Mouse (Mus musculus): ENCODE results near the gene Rps7. TPM values are rescaled to one million over a fixed set of nuclear protein-coding genes. Genes with fewer than 3 reads are reported as not detected.

The Rps7 gene
- polyA plus RNA-seq, 1 experiment from 2014 or later: 319 TPM

DNA sequence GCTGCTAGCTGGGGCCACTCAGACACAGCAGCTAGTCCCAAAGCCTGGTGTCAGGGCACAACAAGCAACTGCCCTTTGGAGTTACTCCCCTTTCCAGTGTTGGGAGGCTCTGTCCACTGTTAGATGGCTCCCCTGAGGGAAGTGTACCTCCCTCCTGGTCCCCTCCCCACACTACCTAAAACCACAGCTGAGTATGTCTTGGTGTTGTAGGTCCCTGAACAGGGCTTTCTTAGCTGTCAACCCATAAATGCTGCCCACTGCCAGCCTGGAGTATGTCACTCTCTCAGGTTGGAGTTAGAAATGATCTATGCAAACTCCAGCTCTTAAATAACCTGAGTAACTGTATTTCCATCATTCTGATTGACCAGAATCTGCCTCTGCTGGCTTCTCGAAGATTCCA is 13.1 kb downstream of the Rps7 start:
- ATAC-seq: no peak
- Histone ChIP-seq H3K4me3 (ENCODE audit: low read length) (no peak overlapping the region), H3K4me1 (ENCODE audit: control insufficient read depth, insufficient read depth, low read depth, low read length) (no peaks in the 10 kb centered on the region; the same call in 1 of the 2 replicates), H3K27ac (ENCODE audit: low read depth, low read length) (no peak overlapping the region), H3K4me2 (ENCODE audit: low read length) (no peak overlapping the region), H3K9me3 (ENCODE audit: control insufficient read depth, low read length) (no peaks in the 10 kb centered on the region), H3K9ac (ENCODE audit: low read depth, low read length) (no peak overlapping the region), H3K36me3 (ENCODE audit: control insufficient read depth, insufficient read depth, low read length) (no peaks in the 10 kb centered on the region; the same call in 1 of the 2 replicates), H3K27me3 (replicated peaks; ENCODE audit: control insufficient read depth, insufficient read depth, low read length) (no peaks in the 10 kb centered on the region)
- WGBS: 84% methylated on average over 1 of the region's 1 CpGs

DNA sequence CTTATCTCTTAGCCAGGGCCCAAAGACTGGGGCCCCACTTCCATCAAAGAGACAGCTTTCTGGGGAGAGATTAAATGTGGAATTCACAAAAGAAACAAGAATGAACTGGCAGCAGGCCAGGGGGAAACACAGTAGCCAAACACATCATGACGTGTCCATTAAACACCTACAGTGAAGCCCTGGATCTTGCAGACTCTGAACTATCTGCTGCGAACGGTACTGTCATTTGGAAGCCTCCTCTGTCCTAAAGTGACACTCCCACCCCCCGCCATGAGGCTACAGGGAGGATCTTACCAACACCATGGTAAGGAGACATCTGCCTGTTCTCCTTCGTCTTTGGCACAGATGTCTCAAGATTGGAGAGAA is 13.6 kb downstream of the Rps7 start:
- ATAC-seq: no peak
- H3K9me3 ChIP-seq (ENCODE audit: control insufficient read depth, low read length): no peaks in the 10 kb centered on the region
- no peaks in the 10 kb centered on the region; the same call in 1 of the 2 replicates for H3K36me3 ChIP-seq (ENCODE audit: control insufficient read depth, insufficient read depth, low read length)
- H3K4me3 ChIP-seq (ENCODE audit: low read length): no peak overlapping the region
- no peak overlapping the region for H3K9ac ChIP-seq (ENCODE audit: low read depth, low read length)
- no peaks in the 10 kb centered on the region for H3K27me3 ChIP-seq (replicated peaks; ENCODE audit: control insufficient read depth, insufficient read depth, low read length)
- H3K27ac ChIP-seq (ENCODE audit: low read depth, low read length): no peak overlapping the region
- WGBS: 47% methylated on average over 5 of the region's 5 CpGs
- no peaks in the 10 kb centered on the region; the same call in 1 of the 2 replicates for H3K4me1 ChIP-seq (ENCODE audit: control insufficient read depth, insufficient read depth, low read depth, low read length)
- no peak overlapping the region for H3K4me2 ChIP-seq (ENCODE audit: low read length)

GRCm38 (mm10) chr12:28621451-28622166 is 14.1 kb downstream of the Rps7 start:
- H3K36me3 ChIP-seq (ENCODE audit: control insufficient read depth, insufficient read depth, low read length): no peaks in the 10 kb centered on the region
- H3K4me3 ChIP-seq (ENCODE audit: low read length): no peak overlapping the region
- H3K27me3 ChIP-seq (replicated peaks; ENCODE audit: control insufficient read depth, insufficient read depth, low read length): no peaks in the 10 kb centered on the region
- 23% methylated on average over 7 of the region's 7 CpGs for WGBS
- no peak overlapping the region for H3K4me2 ChIP-seq (ENCODE audit: low read length)
- no peaks in the 10 kb centered on the region; the same call in 1 of the 2 replicates for H3K4me1 ChIP-seq (ENCODE audit: control insufficient read depth, insufficient read depth, low read depth, low read length)
- ATAC-seq: no peak
- no peak overlapping the region for H3K9ac ChIP-seq (ENCODE audit: low read depth, low read length)
- H3K27ac ChIP-seq (ENCODE audit: low read depth, low read length): no peak overlapping the region
- H3K9me3 ChIP-seq (ENCODE audit: control insufficient read depth, low read length): no peaks in the 10 kb centered on the region

GRCm38 (mm10) chr12:28617297-28617696 is 18.5 kb downstream of the Rps7 start:
- no peak overlapping the region for H3K4me3 ChIP-seq (ENCODE audit: low read length)
- H3K36me3 ChIP-seq (ENCODE audit: control insufficient read depth, insufficient read depth, low read length): no peaks in the 10 kb centered on the region
- H3K27me3 ChIP-seq (replicated peaks; ENCODE audit: control insufficient read depth, insufficient read depth, low read length): no peaks in the 10 kb centered on the region
- no peak overlapping the region for H3K4me2 ChIP-seq (ENCODE audit: low read length)
- H3K9ac ChIP-seq (ENCODE audit: low read depth, low read length): no peak overlapping the region
- H3K27ac ChIP-seq (ENCODE audit: low read depth, low read length): no peak overlapping the region
- no peaks in the 10 kb centered on the region for H3K9me3 ChIP-seq (ENCODE audit: control insufficient read depth, low read length)
- H3K4me1 ChIP-seq (ENCODE audit: control insufficient read depth, insufficient read depth, low read depth, low read length): peaks cover 2% of the 10 kb centered on the region; the same call in 1 of the 2 replicates
- ATAC-seq: no peak
- 81% methylated on average over 4 of the region's 4 CpGs for WGBS

GRCm38 (mm10) chr12:28614401-28614800 is 21.4 kb downstream of the Rps7 start:
- ATAC-seq: 0 out of 2 replicates have a peak, but pooled peaks have one; percentile 40
- Histone ChIP-seq H3K27ac (ENCODE audit: low read depth, low read length) (0 out of 2 replicates have a peak overlapping the region, but pooled peaks have one; percentile 48), H3K9me3 (ENCODE audit: control insufficient read depth, low read length) (no peaks in the 10 kb centered on the region), H3K36me3 (ENCODE audit: control insufficient read depth, insufficient read depth, low read length) (no peaks in the 10 kb centered on the region), H3K27me3 (replicated peaks; ENCODE audit: control insufficient read depth, insufficient read depth, low read length) (no peaks in the 10 kb centered on the region), H3K4me3 (ENCODE audit: low read length) (no peak overlapping the region), H3K4me1 (ENCODE audit: control insufficient read depth, insufficient read depth, low read depth, low read length) (peaks cover 2% of the 10 kb centered on the region; the same call in 1 of the 2 replicates), H3K4me2 (ENCODE audit: low read length) (no peak overlapping the region), H3K9ac (ENCODE audit: low read depth, low read length) (no peak overlapping the region)
- 60% methylated on average over 7 of the region's 7 CpGs for WGBS

DNA sequence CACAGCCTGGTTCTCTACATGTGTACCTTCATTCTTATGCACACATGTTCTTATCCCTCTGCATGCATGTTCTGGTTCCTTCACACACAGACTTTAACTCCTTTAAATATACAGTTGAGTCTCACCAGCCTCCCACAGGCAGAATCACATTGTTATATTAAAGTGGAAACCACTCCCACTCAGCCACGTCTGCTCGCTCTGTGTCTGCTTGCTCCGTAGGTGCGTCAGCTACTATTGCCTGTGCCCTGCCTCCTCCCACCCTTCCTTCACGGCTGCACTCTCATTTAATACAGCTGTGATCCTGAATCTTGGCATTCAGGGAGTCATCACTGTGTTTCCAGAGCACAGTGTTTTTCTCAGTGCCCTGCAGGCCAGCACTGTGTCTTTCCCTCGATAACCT is 23.4 kb downstream of the Rps7 start:
- WGBS: 62% methylated on average over 6 of the region's 6 CpGs
- H3K36me3 ChIP-seq (ENCODE audit: control insufficient read depth, insufficient read depth, low read length): no peaks in the 10 kb centered on the region
- H3K4me3 ChIP-seq (ENCODE audit: low read length): no peak overlapping the region
- H3K9ac ChIP-seq (ENCODE audit: low read depth, low read length): no peak overlapping the region
- ATAC-seq: no peak
- no peak overlapping the region for H3K4me2 ChIP-seq (ENCODE audit: low read length)
- no peak overlapping the region for H3K27ac ChIP-seq (ENCODE audit: low read depth, low read length)
- peaks cover 11% of the 10 kb centered on the region for H3K4me1 ChIP-seq (ENCODE audit: control insufficient read depth, insufficient read depth, low read depth, low read length)
- H3K9me3 ChIP-seq (ENCODE audit: control insufficient read depth, low read length): no peaks in the 10 kb centered on the region
- H3K27me3 ChIP-seq (replicated peaks; ENCODE audit: control insufficient read depth, insufficient read depth, low read length): no peaks in the 10 kb centered on the region

DNA sequence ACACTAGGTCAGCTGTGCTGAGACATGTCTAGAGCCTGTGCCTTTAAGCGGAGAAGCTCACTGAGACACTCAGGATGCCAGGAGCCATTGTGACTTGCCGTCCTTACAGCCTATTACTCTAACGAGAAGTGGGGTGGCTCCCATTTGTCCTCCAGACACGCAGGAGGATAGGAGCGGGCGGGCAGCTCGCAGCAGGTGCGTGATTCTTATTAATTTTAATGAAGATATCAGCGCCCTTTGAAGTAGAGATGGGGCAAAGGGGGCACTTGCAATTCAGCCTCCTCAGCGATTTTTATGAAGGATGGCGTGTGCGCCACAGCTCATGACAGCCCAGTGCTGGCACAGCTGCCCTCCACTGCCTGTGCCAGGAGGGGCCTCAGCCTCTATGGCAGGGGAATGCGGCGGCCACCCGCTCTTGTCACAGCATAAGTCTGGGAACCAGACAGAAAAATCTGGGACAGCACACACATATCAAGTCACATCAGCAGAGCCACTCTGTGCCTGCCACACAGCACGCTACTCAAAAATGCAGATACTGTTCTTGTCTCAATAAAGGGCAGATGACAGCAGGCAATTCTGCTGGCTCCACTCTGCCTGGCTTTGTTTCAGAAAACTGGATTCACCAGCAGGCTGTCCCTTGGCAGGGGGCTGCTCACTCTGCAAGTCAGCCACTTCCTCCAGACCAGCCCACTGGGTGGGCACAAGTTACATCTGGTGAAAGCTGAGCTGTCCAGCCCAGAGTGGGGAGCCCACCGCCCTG is 28.0 kb downstream of the Rps7 start:
- 17% methylated on average over 17 of the region's 17 CpGs for WGBS
- H3K36me3 ChIP-seq (ENCODE audit: control insufficient read depth, insufficient read depth, low read length): no peaks in the 10 kb centered on the region
- H3K4me1 ChIP-seq (ENCODE audit: control insufficient read depth, insufficient read depth, low read depth, low read length): peaks cover 13% of the 10 kb centered on the region
- H3K9ac ChIP-seq (ENCODE audit: low read depth, low read length): peak overlapping the region; percentile 57
- peak overlapping the region; percentile 88 for H3K27ac ChIP-seq (ENCODE audit: low read depth, low read length)
- peak overlapping the region; percentile 27 for H3K4me3 ChIP-seq (ENCODE audit: low read length)
- ATAC-seq: peak; percentile 91
- no peaks in the 10 kb centered on the region for H3K27me3 ChIP-seq (replicated peaks; ENCODE audit: control insufficient read depth, insufficient read depth, low read length)
- peak overlapping the region; percentile 54 for H3K4me2 ChIP-seq (ENCODE audit: low read length)
- H3K9me3 ChIP-seq (ENCODE audit: control insufficient read depth, low read length): no peaks in the 10 kb centered on the region

DNA sequence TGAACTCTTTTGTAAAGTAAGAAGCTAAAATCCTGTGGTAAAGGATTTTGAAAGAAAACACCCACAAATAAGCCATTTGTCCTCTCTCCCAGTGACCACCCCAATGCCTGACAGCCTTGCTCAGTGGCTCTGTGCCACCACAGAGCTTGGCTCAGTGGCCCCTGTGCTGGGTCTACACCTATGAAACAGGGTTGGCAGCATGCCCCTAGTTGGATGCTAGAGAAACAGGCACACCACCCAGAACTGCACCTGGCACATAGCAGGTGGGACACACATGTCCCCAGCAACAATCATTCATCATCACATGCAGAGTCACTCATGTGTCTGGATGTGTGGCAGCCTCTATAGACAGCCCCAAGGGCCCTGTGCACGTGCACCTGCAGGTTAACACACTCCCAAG is 32.3 kb downstream of the Rps7 start:
- H3K9ac ChIP-seq (ENCODE audit: low read depth, low read length): no peak overlapping the region
- no peak for ATAC-seq
- peaks cover 20% of the 10 kb centered on the region for H3K4me1 ChIP-seq (ENCODE audit: control insufficient read depth, insufficient read depth, low read depth, low read length)
- no peak overlapping the region for H3K4me2 ChIP-seq (ENCODE audit: low read length)
- no peak overlapping the region for H3K4me3 ChIP-seq (ENCODE audit: low read length)
- no peak overlapping the region for H3K27ac ChIP-seq (ENCODE audit: low read depth, low read length)
- WGBS: 41% methylated on average over 1 of the region's 1 CpGs
- H3K9me3 ChIP-seq (ENCODE audit: control insufficient read depth, low read length): no peaks in the 10 kb centered on the region
- H3K36me3 ChIP-seq (ENCODE audit: control insufficient read depth, insufficient read depth, low read length): no peaks in the 10 kb centered on the region
- no peaks in the 10 kb centered on the region for H3K27me3 ChIP-seq (replicated peaks; ENCODE audit: control insufficient read depth, insufficient read depth, low read length)

- no peaks in the 10 kb centered on the region for H3K27me3 ChIP-seq (replicated peaks; ENCODE audit: control insufficient read depth, insufficient read depth, low read length)
- H3K36me3 ChIP-seq (ENCODE audit: control insufficient read depth, insufficient read depth, low read length): no peaks in the 10 kb centered on the region
- no peak overlapping the region for H3K9ac ChIP-seq (ENCODE audit: low read depth, low read length)
- no peak overlapping the region for H3K27ac ChIP-seq (ENCODE audit: low read depth, low read length)
- peak; percentile 84 for ATAC-seq
- no peaks in the 10 kb centered on the region for H3K9me3 ChIP-seq (ENCODE audit: control insufficient read depth, low read length)
- no peak overlapping the region for H3K4me2 ChIP-seq (ENCODE audit: low read length)
- peaks cover 10% of the 10 kb centered on the region for H3K4me1 ChIP-seq (ENCODE audit: control insufficient read depth, insufficient read depth, low read depth, low read length)
- WGBS: 17% methylated on average over 4 of the region's 4 CpGs
- H3K4me3 ChIP-seq (ENCODE audit: low read length): no peak overlapping the region
These were observed 33.5 kb downstream of the Rps7 start for GRCm38 (mm10) chr12:28602259-28602658.
